Comparison of ENCODE assay signal across 8 mouse cellular contexts in the genomic region with DNA sequence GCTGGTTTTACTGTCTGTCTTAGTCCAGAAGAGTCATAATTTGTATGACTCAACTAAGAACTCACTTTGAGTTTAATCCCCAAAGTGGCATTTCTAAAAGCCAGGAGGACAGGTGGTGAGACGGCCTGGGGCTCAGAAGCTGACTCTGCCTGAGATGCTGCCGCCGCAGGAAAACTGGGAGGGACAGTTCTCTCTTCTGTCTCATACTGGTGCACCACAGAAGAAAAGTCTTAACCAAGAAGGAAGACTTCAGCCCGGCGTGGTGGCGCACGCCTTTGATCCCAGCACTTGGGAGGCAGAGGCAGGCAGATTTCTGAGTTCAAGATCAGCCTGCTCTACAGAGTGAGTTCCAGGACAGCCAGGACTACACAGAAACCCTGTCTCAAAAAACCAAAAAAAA. TPM values are rescaled to one million over a fixed set of nuclear protein-coding genes. Genes with fewer than 3 reads are reported as not detected.
DNase-seq lines count a peak whose midpoint lies in the region; ATAC-seq and TF ChIP-seq lines count a peak whose summit lies in the region.

No protein-coding gene starts in this region.

- peaks cover 65% of the 10 kb centered on the region for H3K36me3 ChIP-seq in hindbrain, embryonic 10.5 days
- peaks cover 20% of the 10 kb centered on the region for H3K36me3 ChIP-seq in hindbrain, embryonic 11.5 days (ENCODE audit: control insufficient read depth, insufficient read depth, low read length)
- H3K36me3 ChIP-seq in forebrain, embryonic 14.5 days (ENCODE audit: control insufficient read depth, insufficient read depth, low read length): peaks cover 43% of the 10 kb centered on the region
- H3K36me3 ChIP-seq in liver, embryonic 14.5 days (replicated peaks; ENCODE audit: control insufficient read depth, insufficient read depth, low read depth): peaks cover 45% of the 10 kb centered on the region

- 89% methylated on average over 7 of the region's 7 CpGs for WGBS in hindbrain, embryonic 10.5 days
- 90% methylated on average over 7 of the region's 7 CpGs for WGBS in hindbrain, embryonic 11.5 days
- WGBS in forebrain, embryonic 14.5 days: 85% methylated on average over 7 of the region's 7 CpGs
- WGBS in liver, embryonic 14.5 days (ENCODE audit: insufficient replicate concordance): 84% methylated on average over 7 of the region's 7 CpGs

- H3K27ac ChIP-seq in hindbrain, embryonic 10.5 days: no peak overlapping the region
- H3K27ac ChIP-seq in hindbrain, embryonic 11.5 days (ENCODE audit: low read depth, low read length): no peak overlapping the region
- H3K27ac ChIP-seq in forebrain, embryonic 14.5 days (ENCODE audit: low read depth, low read length): peak overlapping the region; percentile 95; the same call in 1 of the 2 replicates
- H3K27ac ChIP-seq in liver, embryonic 14.5 days: peak overlapping the region; percentile 32

- H3K4me2 ChIP-seq in hindbrain, embryonic 11.5 days (replicated peaks; ENCODE audit: low read depth, low read length): no peak overlapping the region
- H3K4me2 ChIP-seq in forebrain, embryonic 14.5 days (ENCODE audit: low read length): no peak overlapping the region; the same call in 1 of the 2 replicates
- peak overlapping the region; percentile 95 for H3K4me2 ChIP-seq in liver, embryonic 14.5 days (ENCODE audit: low read depth)

- no peak overlapping the region for H3K9ac ChIP-seq in hindbrain, embryonic 11.5 days (ENCODE audit: low read depth, low read length)
- no peak overlapping the region for H3K9ac ChIP-seq in forebrain, embryonic 14.5 days (ENCODE audit: low read length)
- no peak overlapping the region; the same call in 1 of the 2 replicates for H3K9ac ChIP-seq in liver, embryonic 14.5 days (replicated peaks)

- H3K4me1 ChIP-seq in hindbrain, embryonic 10.5 days (replicated peaks): peaks cover 16% of the 10 kb centered on the region
- H3K4me1 ChIP-seq in hindbrain, embryonic 11.5 days (replicated peaks; ENCODE audit: control insufficient read depth, insufficient read depth, low read length): no peaks in the 10 kb centered on the region
- H3K4me1 ChIP-seq in forebrain, embryonic 14.5 days (ENCODE audit: control insufficient read depth, insufficient read depth, low read length): no peaks in the 10 kb centered on the region
- H3K4me1 ChIP-seq in liver, embryonic 14.5 days (replicated peaks; ENCODE audit: control insufficient read depth in 2 of 2, insufficient read depth in 2 of 2, low read length in 1 of 2): peaks cover 2 to 4% of the 10 kb centered on the region in 2 experiments; a peak in 2 of 4 replicates

- no peak for ATAC-seq in hindbrain, embryonic 11.5 days (ENCODE audit: low FRiP score)
- no peak for ATAC-seq in forebrain, embryonic 14.5 days
- no peak for ATAC-seq in liver, embryonic 14.5 days (ENCODE audit: insufficient read depth)
- no peak for ATAC-seq in frontal cortex, adult (ENCODE audit: low TSS enrichment)

- TF ChIP-seq CTCF in liver, embryonic 14.5 days (IDR thresholded peaks at IDR 0.05; ENCODE audit: low read depth): no peak

- TF ChIP-seq EP300 in liver, embryonic 14.5 days (IDR thresholded peaks at IDR 0.05; ENCODE audit: low read depth): no peak

- no peak for DNase-seq in hindbrain, embryonic 10.5 days (ENCODE audit: low spot score)
- DNase-seq in hindbrain, embryonic 11.5 days (ENCODE audit: low spot score): no peak
- DNase-seq in NIH3T3 (ENCODE audit: low read depth): peak; percentile 13
- DNase-seq in forebrain, embryonic 14.5 days (ENCODE audit: low spot score): no peak
- DNase-seq in liver, embryonic 14.5 days (ENCODE audit: low read depth in 3 of 3, low spot score in 3 of 3): no peak
- no peak for DNase-seq in thymus, postnatal 10 days (ENCODE audit: low spot score in 2 of 2)
- DNase-seq in B cell, adult 2 months: no peak

- no peaks in the 10 kb centered on the region for H3K27me3 ChIP-seq in hindbrain, embryonic 10.5 days (ENCODE audit: insufficient read depth, poor library complexity, severe bottlenecking)
- no peaks in the 10 kb centered on the region for H3K27me3 ChIP-seq in hindbrain, embryonic 11.5 days (ENCODE audit: control insufficient read depth, insufficient read depth, low read length)
- no peaks in the 10 kb centered on the region for H3K27me3 ChIP-seq in forebrain, embryonic 14.5 days (replicated peaks; ENCODE audit: control insufficient read depth, insufficient read depth, low read length)
- no peaks in the 10 kb centered on the region for H3K27me3 ChIP-seq in liver, embryonic 14.5 days (ENCODE audit: control insufficient read depth, insufficient read depth, low read length)

- 0 out of 2 replicates have a peak overlapping the region, but pooled peaks have one; percentile 77 for H3K4me3 ChIP-seq in hindbrain, embryonic 10.5 days
- H3K4me3 ChIP-seq in hindbrain, embryonic 11.5 days (ENCODE audit: low read depth, low read length): no peak overlapping the region
- peak overlapping the region; percentile 66; the same call in 1 of the 2 replicates for H3K4me3 ChIP-seq in forebrain, embryonic 14.5 days (ENCODE audit: low read depth, low read length)
- no peak overlapping the region for H3K4me3 ChIP-seq in liver, embryonic 14.5 days (ENCODE audit: insufficient read depth in 1 of 2, low read depth in 2 of 2, low read length in 2 of 2)

- H3K9me3 ChIP-seq in hindbrain, embryonic 10.5 days: no peaks in the 10 kb centered on the region
- no peaks in the 10 kb centered on the region for H3K9me3 ChIP-seq in hindbrain, embryonic 11.5 days (ENCODE audit: control insufficient read depth, low read length)
- H3K9me3 ChIP-seq in forebrain, embryonic 14.5 days (replicated peaks; ENCODE audit: control insufficient read depth, low read length): no peaks in the 10 kb centered on the region
- no peaks in the 10 kb centered on the region for H3K9me3 ChIP-seq in liver, embryonic 14.5 days (ENCODE audit: control insufficient read depth, low read length)

RNA-seq across cellular contexts. Expression of gene Eci1, which starts 0.5 kb away (rescaled TPM):
- 74.9 and 77.3 TPM in 2 replicates for polyA plus RNA-seq in hindbrain, embryonic 10.5 days (2016; fragmentation: Nextera tagmentation; extraction: Ambion mirVana)
- 63.9 and 69.8 TPM in 2 replicates for polyA plus RNA-seq in hindbrain, embryonic 11.5 days (2014; fragmentation: Nextera tagmentation; extraction: Ambion mirVana)
- 31.5 and 31.8 TPM in 2 replicates for polyA plus RNA-seq in forebrain, embryonic 14.5 days (2014; fragmentation: Nextera tagmentation; extraction: Ambion mirVana)
- 42.3 and 48.3 TPM in 2 replicates for polyA plus RNA-seq in liver, embryonic 14.5 days (2012; rRNA removed)
- 56.4 and 64.7 TPM in 2 replicates for polyA plus RNA-seq in liver, embryonic 14.5 days (2014; fragmentation: Nextera tagmentation; extraction: Ambion mirVana)

RNA-seq across cellular contexts. Expression of gene Rnps1, which starts 11.5 kb away (rescaled TPM):
- polyA plus RNA-seq in hindbrain, embryonic 10.5 days (2016; fragmentation: Nextera tagmentation; extraction: Ambion mirVana): 423 and 452 TPM in 2 replicates
- polyA plus RNA-seq in hindbrain, embryonic 11.5 days (2014; fragmentation: Nextera tagmentation; extraction: Ambion mirVana): 360 and 364 TPM in 2 replicates
- 304 and 325 TPM in 2 replicates for polyA plus RNA-seq in forebrain, embryonic 14.5 days (2014; fragmentation: Nextera tagmentation; extraction: Ambion mirVana)
- polyA plus RNA-seq in liver, embryonic 14.5 days (2012; rRNA removed): 91.5 and 114 TPM in 2 replicates
- 90.6 and 96.3 TPM in 2 replicates for polyA plus RNA-seq in liver, embryonic 14.5 days (2014; fragmentation: Nextera tagmentation; extraction: Ambion mirVana)

RNA-seq across cellular contexts. Expression of gene Dnase1l2, which starts 17.0 kb away (rescaled TPM):
- polyA plus RNA-seq in hindbrain, embryonic 10.5 days (2016; fragmentation: Nextera tagmentation; extraction: Ambion mirVana): 3.0 and 4.3 TPM in 2 replicates
- polyA plus RNA-seq in hindbrain, embryonic 11.5 days (2014; fragmentation: Nextera tagmentation; extraction: Ambion mirVana): 2.6 and 3.2 TPM in 2 replicates
- 2.3 and 3.5 TPM in 2 replicates for polyA plus RNA-seq in forebrain, embryonic 14.5 days (2014; fragmentation: Nextera tagmentation; extraction: Ambion mirVana)
- 2.1 and 2.3 TPM in 2 replicates for polyA plus RNA-seq in liver, embryonic 14.5 days (2012; rRNA removed)
- 0.14 and 0.46 TPM in 2 replicates for polyA plus RNA-seq in liver, embryonic 14.5 days (2014; fragmentation: Nextera tagmentation; extraction: Ambion mirVana)

RNA-seq across cellular contexts. Expression of gene E4f1, which starts 44.2 kb away (rescaled TPM):
- 37.8 and 40.1 TPM in 2 replicates for polyA plus RNA-seq in hindbrain, embryonic 10.5 days (2016; fragmentation: Nextera tagmentation; extraction: Ambion mirVana)
- polyA plus RNA-seq in hindbrain, embryonic 11.5 days (2014; fragmentation: Nextera tagmentation; extraction: Ambion mirVana): 17.5 and 19.9 TPM in 2 replicates
- polyA plus RNA-seq in forebrain, embryonic 14.5 days (2014; fragmentation: Nextera tagmentation; extraction: Ambion mirVana): 8.3 and 16.9 TPM in 2 replicates
- 17.1 and 19.9 TPM in 2 replicates for polyA plus RNA-seq in liver, embryonic 14.5 days (2012; rRNA removed)
- 4.5 and 5.0 TPM in 2 replicates for polyA plus RNA-seq in liver, embryonic 14.5 days (2014; fragmentation: Nextera tagmentation; extraction: Ambion mirVana)

RNA-seq across cellular contexts. Expression of gene Pgp, which starts 44.3 kb away (rescaled TPM):
- 80.9 and 81.8 TPM in 2 replicates for polyA plus RNA-seq in hindbrain, embryonic 10.5 days (2016; fragmentation: Nextera tagmentation; extraction: Ambion mirVana)
- polyA plus RNA-seq in hindbrain, embryonic 11.5 days (2014; fragmentation: Nextera tagmentation; extraction: Ambion mirVana): 60.1 and 64.6 TPM in 2 replicates
- polyA plus RNA-seq in forebrain, embryonic 14.5 days (2014; fragmentation: Nextera tagmentation; extraction: Ambion mirVana): 54.7 and 56.5 TPM in 2 replicates
- polyA plus RNA-seq in liver, embryonic 14.5 days (2012; rRNA removed): 37.9 and 38.2 TPM in 2 replicates
- polyA plus RNA-seq in liver, embryonic 14.5 days (2014; fragmentation: Nextera tagmentation; extraction: Ambion mirVana): 70.4 and 76.7 TPM in 2 replicates

Comparison
In these comparisons a context has a peak if more than half of its experiments do, and no peak if none do; other contexts are left out.
1. H3K4me3 ChIP-seq: peak in hindbrain, embryonic 10.5 days (single experiment) and forebrain, embryonic 14.5 days (single experiment); none in hindbrain, embryonic 11.5 days (single experiment) and liver, embryonic 14.5 days (0 of 2).
2. H3K27ac ChIP-seq: peak in forebrain, embryonic 14.5 days (single experiment) and liver, embryonic 14.5 days (single experiment); none in hindbrain, embryonic 10.5 days (single experiment) and hindbrain, embryonic 11.5 days (single experiment).